Mouse (Mus musculus) retina, adult 2 months (tissue): Measurements from ENCODE around the gene Zbtb21.
"Not testable (repeated sequence)": the region's sequence is repeated elsewhere in the genome, so short reads cannot be mapped to it uniquely, and the experiment has no call there.

Experiments used
- DNase-seq: peaks from one replicate; pipeline ENCODE4 v3.0.0-alpha.2; 2012; ENCODE audit warnings: low read depth, low spot score

Gene Zbtb21

GRCm38 (mm10) chr16:97946993-97947392 is 15.4 kb downstream of the Zbtb21 start:
- DNase-seq, result not testable (repeated sequence)

- DNase-seq, result no peak
Observed at GRCm38 (mm10) chr16:97941844-97942243, 20.6 kb downstream of the Zbtb21 start.

- no peak for DNase-seq
Observed at GRCm38 (mm10) chr16:97940471-97940973, 21.9 kb downstream of the Zbtb21 start.

DNA sequence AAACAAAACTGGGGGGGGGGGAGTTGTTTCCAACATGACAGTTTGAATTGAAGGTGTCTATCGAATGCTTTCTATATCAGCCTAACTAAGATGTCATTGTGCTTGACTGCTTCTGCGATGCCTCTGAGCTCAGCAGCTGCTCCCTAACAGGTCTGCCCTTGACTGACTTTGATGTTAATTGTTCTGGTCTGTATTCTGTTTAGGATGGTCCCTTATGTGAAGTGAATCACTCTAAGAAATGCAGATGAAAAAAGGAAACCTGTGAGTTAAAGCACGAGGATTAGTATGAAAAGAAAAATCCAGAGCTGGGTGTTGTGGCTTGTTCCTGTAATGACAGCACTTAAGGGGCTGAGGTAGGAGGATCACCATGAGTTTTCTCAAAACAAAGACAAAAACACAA is 26.6 kb downstream of the Zbtb21 start:
- DNase-seq, result no peak

DNA sequence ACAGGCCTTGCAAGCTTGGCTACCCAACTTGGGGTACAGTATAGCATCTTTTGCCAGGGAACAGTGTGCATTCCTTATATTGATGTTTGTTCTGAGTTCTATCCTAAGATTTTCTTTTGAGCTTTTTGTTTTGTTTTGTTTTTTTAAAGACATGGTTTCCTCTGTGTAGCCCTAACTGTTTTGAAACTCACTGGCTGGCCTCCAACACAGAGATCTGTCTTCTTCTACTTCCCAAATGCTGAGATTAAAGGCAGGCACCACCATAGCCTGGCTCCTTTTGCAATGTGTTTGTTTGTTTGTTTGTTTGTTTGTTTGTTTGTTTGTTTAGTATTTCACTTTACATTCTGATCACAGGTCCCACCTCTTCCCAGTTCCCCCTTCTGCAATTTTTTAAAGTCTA is 32.2 kb downstream of the Zbtb21 start:
- DNase-seq, result no peak

GRCm38 (mm10) chr16:97929520-97929919 is 32.9 kb downstream of the Zbtb21 start:
- DNase-seq, result no peak

DNA sequence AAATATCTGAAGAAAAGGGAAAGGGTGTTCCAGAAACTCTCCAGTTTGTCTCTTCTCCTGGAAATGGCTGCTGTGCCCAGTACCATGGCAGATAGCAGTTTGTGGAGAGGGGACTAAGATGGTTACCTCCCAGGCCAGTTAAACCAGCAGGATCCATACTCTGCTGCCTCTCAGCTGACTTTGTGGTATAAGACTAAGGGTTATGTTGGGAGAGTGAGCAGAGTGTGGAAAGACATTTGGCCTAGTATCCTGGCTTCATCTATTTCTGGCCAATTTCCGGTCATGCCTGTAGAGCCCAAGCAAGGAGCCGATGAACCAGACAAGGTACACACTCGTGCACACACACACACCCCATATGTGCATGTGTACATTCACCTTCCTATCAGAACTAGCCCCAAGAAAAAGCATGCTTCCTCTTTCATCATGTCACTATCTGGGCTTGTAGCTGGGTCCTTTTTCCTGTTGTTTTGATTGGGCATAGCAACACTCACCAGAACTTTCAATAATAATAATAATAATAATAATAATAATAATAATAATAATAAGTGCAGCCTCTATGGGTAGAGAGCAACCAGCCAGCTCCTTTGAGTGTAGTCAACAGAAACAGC is 35.0 kb downstream of the Zbtb21 start:
- no peak for DNase-seq

DNA sequence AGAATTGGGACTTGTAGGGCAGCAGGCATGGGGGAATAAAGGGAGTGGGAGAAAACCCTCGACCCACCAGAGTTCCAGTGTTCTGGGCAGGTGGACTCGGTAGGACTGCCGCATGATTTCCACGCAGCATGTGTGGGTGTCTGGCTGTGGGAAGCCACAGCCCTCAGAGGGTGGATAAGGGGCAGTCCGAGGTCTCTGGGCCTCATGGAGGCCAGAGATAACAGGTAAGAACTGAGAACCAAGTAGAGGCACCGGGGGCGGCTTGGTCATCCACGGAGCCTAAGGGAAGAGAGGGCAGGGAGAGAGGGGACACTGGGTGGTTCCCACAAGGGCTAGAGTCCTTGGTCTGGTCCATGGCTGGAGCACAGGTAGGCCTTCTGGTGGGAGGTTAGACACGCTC is 36.0 kb downstream of the Zbtb21 start:
- DNase-seq, result no peak

DNA sequence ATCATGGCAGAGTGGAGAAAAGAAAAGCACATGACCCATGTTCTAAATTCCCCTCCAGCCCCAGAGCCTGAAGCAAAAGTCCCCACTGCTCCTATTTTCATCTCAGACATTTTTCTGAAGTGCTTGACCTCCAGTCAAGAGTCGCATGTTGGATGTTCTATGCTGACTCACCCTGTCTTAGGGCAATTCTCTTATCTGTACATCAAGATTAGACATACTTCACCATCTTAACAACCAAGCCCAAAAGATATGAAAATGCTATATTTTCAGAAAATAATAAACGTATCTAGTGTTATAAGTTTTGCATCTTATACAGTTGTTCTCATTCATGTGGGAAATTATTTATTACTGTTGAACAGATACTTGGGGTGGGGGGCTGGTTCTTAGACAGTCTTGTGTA is 36.7 kb downstream of the Zbtb21 start:
- DNase-seq, result no peak

DNA sequence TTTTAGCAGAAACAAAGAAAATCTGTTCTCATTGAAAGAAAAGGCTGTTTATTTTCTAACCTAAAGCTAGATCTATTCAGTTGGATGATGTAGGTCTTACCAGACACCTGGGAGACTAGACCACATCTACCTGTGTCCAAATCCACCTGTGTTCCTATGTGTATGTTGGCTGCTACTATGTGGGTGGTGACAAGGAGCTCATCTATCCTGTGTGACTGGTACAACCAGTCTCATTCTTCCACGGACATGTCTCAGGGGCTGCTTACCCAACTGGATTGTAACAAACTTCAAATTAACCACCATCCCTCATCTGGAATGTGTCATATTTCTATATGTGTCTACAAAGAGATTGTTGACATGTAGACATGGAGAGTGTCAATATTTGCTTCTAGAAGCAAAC is 38.7 kb downstream of the Zbtb21 start:
- DNase-seq, result no peak

DNA sequence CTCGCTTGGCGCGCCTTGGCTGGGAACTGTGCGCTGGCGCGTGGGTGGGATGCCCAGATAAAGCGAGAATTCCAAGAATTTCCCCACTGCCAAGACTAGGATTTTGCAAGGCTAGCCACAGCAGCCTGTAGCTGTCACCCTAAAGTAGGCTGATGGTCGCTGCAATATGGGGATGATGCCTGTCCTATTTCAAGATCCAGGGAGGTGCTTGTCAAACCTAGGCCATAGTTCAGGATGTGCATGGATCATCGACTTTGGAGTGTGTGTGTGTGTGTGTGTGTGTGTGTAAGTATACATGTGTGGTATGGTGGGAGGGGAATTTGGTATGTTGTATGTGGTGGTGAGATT is 39.7 kb downstream of the Zbtb21 start:
- no peak for DNase-seq

DNA sequence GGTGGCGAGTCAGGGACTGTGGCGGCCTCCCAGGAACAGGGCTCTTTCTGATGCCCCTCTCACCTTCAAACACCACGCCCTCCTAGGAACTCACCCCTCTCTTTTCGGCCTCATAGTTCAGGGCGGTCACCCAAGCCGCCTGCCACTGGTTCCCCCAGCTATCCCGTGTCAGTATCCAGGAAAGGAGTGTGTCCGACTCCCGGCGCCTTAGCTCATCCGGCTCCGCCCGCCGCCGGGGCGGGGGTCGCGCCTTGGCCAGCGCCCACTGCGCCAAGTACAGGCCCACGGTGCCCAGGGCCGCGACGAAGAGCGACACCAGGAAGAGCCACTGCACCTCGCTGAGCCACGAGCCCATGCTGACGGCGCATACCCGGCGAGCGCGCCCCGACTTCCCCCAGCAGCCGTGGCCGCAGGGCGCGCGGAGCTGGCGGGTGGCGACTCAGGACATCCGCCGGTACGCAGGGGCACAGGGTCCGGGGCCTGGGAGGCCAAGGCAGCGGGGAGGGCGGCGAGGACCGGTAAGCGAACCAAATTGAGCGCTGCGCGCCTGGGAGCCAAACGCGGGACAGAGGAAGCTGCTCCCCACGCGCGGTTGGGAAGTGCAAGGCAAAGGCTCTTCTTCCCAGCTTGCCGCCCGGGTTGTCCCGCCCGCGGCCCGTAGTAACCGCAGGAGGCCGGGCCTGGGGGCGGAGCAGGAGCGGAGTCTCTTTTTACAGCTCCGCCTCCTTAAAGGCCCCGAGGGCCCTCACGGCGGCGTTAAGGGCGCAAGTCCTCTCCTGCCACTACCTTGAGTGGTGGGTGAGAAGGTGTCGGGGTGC is 40.3 kb downstream of the Zbtb21 start:
- peak; percentile 59 for DNase-seq

DNA sequence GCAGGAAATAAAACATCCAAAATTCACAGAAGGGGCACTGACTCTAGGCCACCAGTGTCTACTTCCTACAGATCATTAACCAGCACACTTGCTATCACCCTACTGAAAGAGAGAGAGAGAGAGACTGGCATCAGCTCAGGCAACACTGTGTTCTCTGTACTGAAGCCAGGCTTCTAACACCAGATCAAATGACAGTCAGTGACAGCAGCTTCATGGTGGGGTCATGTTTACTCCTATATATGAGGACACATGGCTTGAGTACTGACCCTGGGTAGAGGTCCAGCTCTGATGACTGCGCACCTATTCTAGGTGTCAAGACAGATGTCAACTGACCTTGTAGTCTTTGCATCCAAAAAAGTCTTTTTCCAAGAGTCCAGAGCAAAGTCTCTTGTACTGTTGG is 41.8 kb downstream of the Zbtb21 start:
- no peak for DNase-seq

- DNase-seq, result peak; percentile 39
Observed at GRCm38 (mm10) chr16:97919793-97920192, 42.6 kb downstream of the Zbtb21 start.

GRCm38 (mm10) chr16:97912873-97913272 is 49.5 kb downstream of the Zbtb21 start:
- DNase-seq, result no peak

DNA sequence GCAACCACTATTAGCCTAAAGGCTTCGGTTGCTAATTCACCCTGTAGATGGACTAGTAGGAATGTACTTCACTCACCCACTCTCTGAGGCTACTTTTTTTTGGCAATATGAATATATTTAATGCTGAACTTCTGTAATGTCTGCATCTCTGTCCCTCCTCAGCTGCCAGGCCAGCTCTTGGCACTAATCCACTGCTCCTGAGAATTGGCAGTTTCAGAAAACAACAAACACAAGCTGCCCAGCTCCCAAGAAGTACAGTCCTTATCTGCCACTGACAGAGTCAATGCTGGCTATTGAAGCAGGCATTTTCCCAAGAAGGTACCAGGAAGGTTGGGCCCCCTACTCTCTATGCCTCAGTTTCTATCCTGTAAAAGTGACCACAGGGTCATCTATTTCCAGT is 53.1 kb downstream of the Zbtb21 start:
- DNase-seq, result no peak

DNA sequence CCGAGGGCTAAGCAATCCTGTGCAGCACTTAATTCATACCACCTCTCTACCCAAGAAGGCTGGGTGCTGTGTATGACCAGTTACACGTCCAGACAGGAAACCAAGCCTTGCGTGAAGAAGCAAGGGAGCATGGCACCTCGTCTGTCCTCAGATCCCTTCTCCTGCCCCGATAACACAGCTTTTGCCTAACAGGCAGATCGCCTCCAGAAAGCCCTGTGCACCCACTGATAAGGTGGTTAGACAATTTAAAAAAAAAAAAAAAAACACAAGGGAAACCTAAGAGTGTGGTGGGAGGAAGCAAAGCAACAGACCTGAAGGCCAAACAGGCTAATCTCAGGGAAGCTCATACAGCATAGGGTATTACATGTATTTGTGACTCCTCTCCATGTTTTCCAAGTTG is 54.9 kb downstream of the Zbtb21 start:
- DNase-seq, result no peak

GRCm38 (mm10) chr16:97906337-97906736 is 56.1 kb downstream of the Zbtb21 start:
- DNase-seq, result no peak

GRCm38 (mm10) chr16:97905449-97905991 is 56.9 kb downstream of the Zbtb21 start:
- no peak for DNase-seq

DNA sequence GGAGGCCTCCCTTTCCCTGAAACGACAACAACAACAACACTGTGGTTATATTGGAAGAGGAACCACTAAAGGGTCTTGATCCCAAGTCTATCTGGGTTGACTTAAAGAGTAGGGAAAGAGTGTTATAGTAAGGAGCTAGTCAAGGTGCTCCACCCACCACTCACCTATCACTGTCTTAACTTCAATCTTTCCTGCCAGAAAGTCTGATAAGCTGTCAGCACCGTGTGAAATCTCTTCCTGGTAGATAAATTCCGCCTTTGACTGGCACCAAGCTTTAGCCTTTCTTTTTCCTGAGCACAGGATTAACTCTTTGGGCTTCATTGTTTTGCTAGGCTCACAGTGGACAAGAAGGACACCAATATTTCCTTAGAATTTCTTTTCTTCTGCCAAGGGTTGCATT is 58.4 kb downstream of the Zbtb21 start:
- no peak for DNase-seq

DNA sequence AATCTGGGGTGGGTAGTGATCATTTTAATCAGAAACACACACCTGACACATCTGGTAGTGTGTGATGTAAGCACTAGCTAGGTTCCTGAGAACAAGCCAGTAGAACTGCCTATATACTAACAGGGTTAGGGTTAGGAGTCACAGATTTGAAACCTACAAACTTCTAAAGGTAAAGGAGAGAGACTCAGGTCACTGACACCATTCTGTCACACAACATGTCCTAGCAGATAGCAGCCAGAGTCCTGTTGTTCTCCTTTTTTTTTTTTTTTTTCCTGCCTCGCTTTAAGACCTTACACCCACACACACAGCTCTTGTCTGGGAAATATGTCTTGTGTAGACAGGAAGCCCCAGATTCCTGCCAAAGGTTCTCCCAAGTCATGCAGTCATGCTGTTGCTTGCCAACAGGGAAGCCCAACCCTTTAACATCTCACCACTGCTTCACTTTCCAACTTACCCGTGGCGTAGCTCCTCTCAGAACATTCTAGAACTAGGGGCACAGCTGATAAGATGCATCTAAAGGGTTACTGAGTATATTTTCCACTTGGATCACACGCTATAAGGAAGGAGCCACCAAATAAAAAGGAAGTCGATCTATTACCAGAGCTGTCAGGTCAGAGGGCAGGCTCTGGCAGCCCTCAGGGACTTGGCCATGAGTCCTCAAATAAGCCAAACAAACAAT is 64.9 kb downstream of the Zbtb21 start:
- no peak for DNase-seq
